Mouse (Mus musculus): ENCODE data around the gene Chd5.
A peak's percentile ranks its signal among the peaks of the same experiment; 100 is the strongest.

- peak; percentile 76; the same call in 1 of the 2 replicates for TF ChIP-seq CTCF (IDR thresholded peaks at IDR 0.05; ENCODE audit: borderline replicate concordance, insufficient read depth, low read depth, low read length)
- TF ChIP-seq POLR2A (IDR thresholded peaks at IDR 0.05; ENCODE audit: borderline replicate concordance, insufficient read depth, low read length): no peak
Observed at GRCm38 (mm10) chr4:152343296-152343695, 4.8 kb downstream of the Chd5 start.
